Mouse (Mus musculus) CH12.LX (cell line): ENCODE data around the gene Lypd6. TPM values are rescaled to one million over a fixed set of nuclear protein-coding genes. Genes with fewer than 3 reads are reported as not detected.

Experiments
- DNase-seq: peaks from one replicate; pipeline ENCODE4 v3.0.0-alpha.2; 2013; ENCODE audit errors: extremely low read depth
- H3K27ac ChIP-seq: 2 replicates; pipeline ENCODE4 v1.5.1; 2012; ENCODE audit warnings: low read depth, mild to moderate bottlenecking, control low read depth, moderate library complexity; ENCODE audit not compliant: insufficient read depth
- H3K27me3 ChIP-seq: replicated peaks from 2 replicates; pipeline ENCODE3; 2012; ENCODE audit warnings: inconsistent platforms
- H3K36me3 ChIP-seq, 2 experiments: replicated peaks in 1 of 2; 2 replicates each; pipeline versions ENCODE3 to v1.6.1; 2012; ENCODE audit warnings: inconsistent platforms in 1 of 2, low read length in 1 of 2, mild to moderate bottlenecking in 1 of 2, mixed read lengths in 1 of 2, moderate library complexity in 1 of 2; ENCODE audit not compliant: control insufficient read depth in 1 of 2, insufficient read depth in 1 of 2
- H3K4me1 ChIP-seq, 2 experiments: 2 replicates each; pipeline ENCODE4 v1.6.1; 2012; ENCODE audit warnings: inconsistent platforms in 1 of 2, moderate library complexity in 1 of 2; ENCODE audit not compliant: insufficient read depth in 2 of 2, control insufficient read depth in 1 of 2
- H3K4me2 ChIP-seq: 2 replicates; pipeline ENCODE4 v1.6.1; 2012; ENCODE audit warnings: low read depth, mild to moderate bottlenecking, control low read depth; ENCODE audit not compliant: poor library complexity, insufficient read depth, severe bottlenecking
- H3K4me3 ChIP-seq, 3 experiments: fragments of 150-350 bp in 1 of 3; sonication (generic) in 1 of 3; replicated peaks in 1 of 3; 2 replicates each; pipeline versions ENCODE3 to v1.5.1; 2011 to 2012; ENCODE audit warnings: low read depth in 2 of 3, low read length in 2 of 3, mild to moderate bottlenecking in 2 of 3, moderate library complexity in 2 of 3, control low read depth in 1 of 3, improper control_type of control experiment in 1 of 3, inconsistent platforms in 1 of 3, mixed read lengths in 1 of 3; ENCODE audit not compliant: poor library complexity in 1 of 3
- H3K79me2 ChIP-seq: replicated peaks from 2 replicates; pipeline ENCODE4 v1.6.1; 2012; ENCODE audit warnings: mild to moderate bottlenecking, moderate library complexity; ENCODE audit not compliant: control insufficient read depth, poor library complexity, insufficient read depth, severe bottlenecking; ENCODE audit errors: extremely low read depth
- H3K9ac ChIP-seq: 2 replicates; pipeline ENCODE4 v1.6.1; 2012; ENCODE audit warnings: low read depth, mild to moderate bottlenecking, control low read depth, moderate library complexity; ENCODE audit not compliant: insufficient read depth
- H3K9me3 ChIP-seq: replicated peaks from 2 replicates; pipeline ENCODE3; 2012; ENCODE audit warnings: low read length, inconsistent platforms, mixed read lengths
- BHLHE40 ChIP-seq: IDR thresholded peaks from 2 replicates; pipeline ENCODE4 v1.6.1; 2011; ENCODE audit warnings: mild to moderate bottlenecking, low read depth, low read length, improper control_type of control experiment
- CHD1 ChIP-seq: IDR thresholded peaks from 2 replicates; pipeline ENCODE4 v1.6.1; 2012; ENCODE audit warnings: low read depth, low read length, improper control_type of control experiment, inconsistent platforms
- CTCF ChIP-seq, 2 experiments: IDR thresholded peaks in 1 of 2; conservative IDR thresholded peaks in 1 of 2; 2 replicates each; pipeline ENCODE4 v1.5.1; 2011 to 2012; ENCODE audit warnings: low read depth in 2 of 2, low read length in 2 of 2, improper control_type of control experiment in 1 of 2, inconsistent platforms in 1 of 2, mild to moderate bottlenecking in 1 of 2, moderate library complexity in 1 of 2
- E2F4 ChIP-seq: IDR thresholded peaks from 2 replicates; pipeline ENCODE4 v1.6.1; 2011; ENCODE audit warnings: low read depth, low read length, improper control_type of control experiment; ENCODE audit not compliant: insufficient replicate concordance
- ETS1 ChIP-seq: conservative IDR thresholded peaks from 2 replicates; pipeline ENCODE4 v1.6.1; 2012; ENCODE audit warnings: low read depth, mild to moderate bottlenecking, inconsistent platforms, low read length, improper control_type of control experiment, moderate library complexity
- GABPA ChIP-seq: IDR thresholded peaks from 2 replicates; pipeline ENCODE4 v1.6.1; 2012; ENCODE audit warnings: low read depth, low read length, improper control_type of control experiment, inconsistent platforms; ENCODE audit not compliant: insufficient replicate concordance
- HCFC1 ChIP-seq: IDR thresholded peaks from 2 replicates; pipeline ENCODE4 v1.6.1; 2012; ENCODE audit warnings: low read depth, mild to moderate bottlenecking, inconsistent platforms, low read length, improper control_type of control experiment
- IRF4 ChIP-seq: IDR thresholded peaks from 2 replicates; pipeline ENCODE4 v1.6.1; 2014; ENCODE audit warnings: low read depth, mild to moderate bottlenecking, inconsistent platforms, low read length, improper control_type of control experiment
- JUN ChIP-seq: IDR thresholded peaks from 2 replicates; pipeline ENCODE4 v1.6.1; 2011; ENCODE audit warnings: low read depth, mild to moderate bottlenecking, low read length, improper control_type of control experiment, moderate library complexity; ENCODE audit not compliant: insufficient read depth
- KAT2A ChIP-seq: IDR thresholded peaks from 2 replicates; pipeline ENCODE4 v1.6.1; 2012; ENCODE audit warnings: low read length, improper control_type of control experiment, inconsistent platforms; ENCODE audit not compliant: insufficient replicate concordance
- MAFK ChIP-seq: IDR thresholded peaks from 2 replicates; pipeline ENCODE4 v1.6.1; 2011; ENCODE audit warnings: low read length, improper control_type of control experiment; ENCODE audit not compliant: insufficient replicate concordance
- MAX ChIP-seq: IDR thresholded peaks from 2 replicates; pipeline ENCODE4 v1.6.1; 2011; ENCODE audit warnings: low read length, improper control_type of control experiment
- MAZ ChIP-seq: IDR thresholded peaks from 2 replicates; pipeline ENCODE4 v1.6.1; 2012; ENCODE audit warnings: low read depth, mild to moderate bottlenecking, inconsistent platforms, low read length, improper control_type of control experiment, moderate library complexity
- MEF2A ChIP-seq: IDR thresholded peaks from 2 replicates; pipeline ENCODE4 v1.6.1; 2014; ENCODE audit warnings: low read depth, mild to moderate bottlenecking, inconsistent platforms, low read length, improper control_type of control experiment, borderline replicate concordance
- MXI1 ChIP-seq: IDR thresholded peaks from 2 replicates; pipeline ENCODE4 v1.6.1; 2011; ENCODE audit warnings: mild to moderate bottlenecking, low read depth, low read length, improper control_type of control experiment
- MYC ChIP-seq: IDR thresholded peaks from 2 replicates; pipeline ENCODE4 v1.6.1; 2011; ENCODE audit warnings: low read depth, mild to moderate bottlenecking, improper control_type of control experiment, low read length
- NELFE ChIP-seq: IDR thresholded peaks from 2 replicates; pipeline ENCODE4 v1.6.1; 2011; ENCODE audit warnings: low read depth, low read length, improper control_type of control experiment
- NRF1 ChIP-seq: IDR thresholded peaks from 2 replicates; pipeline ENCODE4 v1.6.1; 2014; ENCODE audit warnings: low read depth, mild to moderate bottlenecking, inconsistent platforms, low read length, improper control_type of control experiment, moderate library complexity
- PAX5 ChIP-seq: IDR thresholded peaks from 2 replicates; pipeline ENCODE4 v1.6.1; 2012; ENCODE audit warnings: low read length, inconsistent platforms, mixed read lengths
- POLR2AphosphoS2 ChIP-seq: IDR thresholded peaks from 2 replicates; pipeline ENCODE4 v1.6.1; 2011; ENCODE audit warnings: low read depth, low read length, improper control_type of control experiment
- RCOR1 ChIP-seq: conservative IDR thresholded peaks from 2 replicates; pipeline ENCODE4 v1.6.1; 2012; ENCODE audit warnings: low read depth, mild to moderate bottlenecking, inconsistent platforms, low read length, improper control_type of control experiment
- SIN3A ChIP-seq: IDR thresholded peaks from 2 replicates; pipeline ENCODE4 v1.6.1; 2012; ENCODE audit warnings: low read length, improper control_type of control experiment, inconsistent platforms
- TBP ChIP-seq: conservative IDR thresholded peaks from 2 replicates; pipeline ENCODE4 v1.6.1; 2011; ENCODE audit warnings: low read depth, low read length, improper control_type of control experiment
- TCF12 ChIP-seq: IDR thresholded peaks from 2 replicates; pipeline ENCODE4 v1.6.1; 2014; ENCODE audit warnings: low read depth, mild to moderate bottlenecking, inconsistent platforms, low read length, improper control_type of control experiment
- USF1 ChIP-seq: IDR thresholded peaks from 2 replicates; pipeline ENCODE4 v1.6.1; 2014; ENCODE audit warnings: low read depth, mild to moderate bottlenecking, inconsistent platforms, low read length, improper control_type of control experiment
- USF2 ChIP-seq: conservative IDR thresholded peaks from 2 replicates; pipeline ENCODE4 v1.6.1; 2011; ENCODE audit warnings: low read depth, low read length, improper control_type of control experiment
- ZC3H11A ChIP-seq: IDR thresholded peaks from 2 replicates; pipeline ENCODE4 v1.6.1; 2012; ENCODE audit warnings: low read depth, mild to moderate bottlenecking, inconsistent platforms, low read length, improper control_type of control experiment
- dilution Hi-C: fragments of 300-500 bp; cut with MboI; formaldehyde crosslinking; loops from 2 replicates; pipeline ENCODE4 v1.14.3; 2020; ENCODE audit warnings: low sequenced_read_pairs; ENCODE audit not compliant: extremely low pct_unique_long_range_greater_than_20kb, extremely low pct_ligation_motif_present
- in situ Hi-C: fragments of 300-500 bp; cut with MboI; formaldehyde crosslinking; loops from 3 replicates; pipeline ENCODE4 v1.14.3; 2019; ENCODE audit warnings: low sequenced_read_pairs, low pct_ligation_motif_present, low pct_unique_long_range_greater_than_20kb, mixed read lengths
- polyA plus RNA-seq: library from polyadenylated mRNA; unstranded; fragments of >175 nt; gene quantifications from 2 replicates; pipeline ENCODE4 v1.2.1, GENCODE M21; 2012; ENCODE audit warnings: low read depth; ENCODE audit not compliant: insufficient read length
- total RNA-seq, 2 experiments: library from RNA; depleted of rRNA; stranded (reverse); fragments of 300-350 nt in 1 of 2; fragments of >200 nt in 1 of 2; gene quantifications; 2 replicates each; pipeline ENCODE4 v1.2.3; 2012 to 2014

Lypd6 gene
- total and polyA plus RNA-seq, 3 experiments, result not detected

DNA sequence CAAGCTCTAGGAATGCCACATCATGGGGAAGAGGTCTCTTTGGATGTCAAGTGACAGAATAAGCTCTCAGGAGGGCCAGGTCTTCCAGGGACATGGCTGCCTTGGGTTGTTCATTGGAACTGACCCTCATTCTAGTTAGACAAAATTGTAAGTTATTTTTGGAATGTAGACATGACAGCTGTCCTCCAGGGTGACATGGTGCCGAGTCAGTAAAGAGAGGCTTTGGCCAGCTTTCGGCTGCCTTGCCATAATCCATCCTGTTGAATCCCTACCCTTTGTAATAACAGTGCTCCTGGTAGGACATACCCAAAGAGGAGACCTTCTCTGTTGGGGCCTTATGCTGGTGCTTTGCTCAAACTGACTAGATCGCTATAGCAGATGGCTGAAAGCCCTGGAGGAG, 39.8 kb downstream of the Lypd6 start:
- dilution Hi-C loops (no loop called here), in situ Hi-C loops (no loop called here)
- no peak overlapping the region for H3K4me3 ChIP-seq

GRCm38 (mm10) chr2:50106879-50107278, 40.6 kb downstream of the Lypd6 start:
- no peak overlapping the region for H3K27ac ChIP-seq
- no peak overlapping the region for H3K4me2 ChIP-seq
- H3K79me2 ChIP-seq, result no peaks in the 10 kb centered on the region
- no peaks in the 10 kb centered on the region for H3K36me3 ChIP-seq
- in situ Hi-C loops (no loop called here), dilution Hi-C loops (no loop called here)
- H3K4me1 ChIP-seq, result peaks cover 0 to 5% of the 10 kb centered on the region in 2 experiments; a peak in 2 of 4 replicates
- H3K9ac ChIP-seq, result no peak overlapping the region
- no peaks in the 10 kb centered on the region for H3K27me3 ChIP-seq
- TF ChIP-seq TCF12 (no peak), MAZ (no peak), CTCF (conservative IDR thresholded peaks at IDR 0.05 in 1 of 2, IDR thresholded peaks at IDR 0.05 in 1 of 2; ENCODE audit: low read depth in 2 of 2, low read length in 2 of 2) (no peak), MEF2A (no peak), JUN (no peak), POLR2AphosphoS2 (no peak), IRF4 (no peak), NELFE (no peak), PAX5 (no peak), E2F4 (no peak), NRF1 (no peak), GABPA (no peak), TBP (no peak), HCFC1 (no peak), USF2 (no peak), MAFK (no peak), KAT2A (no peak), MYC (no peak), SIN3A (no peak), ETS1 (no peak)
- no peaks in the 10 kb centered on the region for H3K9me3 ChIP-seq
- H3K4me3 ChIP-seq, result no peak overlapping the region
- no peak for DNase-seq

More for the DNA sequence above, 39.8 kb downstream of the Lypd6 start:
- no peak for DNase-seq
- TF ChIP-seq CHD1, result no peak
- no peak for TF ChIP-seq MAFK
- no peak for TF ChIP-seq MXI1
- TF ChIP-seq TCF12, result no peak
- TF ChIP-seq MAX, result no peak
- TF ChIP-seq ZC3H11A, result no peak
- no peak for TF ChIP-seq GABPA
- no peak for TF ChIP-seq BHLHE40
- no peak for TF ChIP-seq JUN
- no peak for TF ChIP-seq MEF2A
- no peak for TF ChIP-seq RCOR1
- no peak for TF ChIP-seq HCFC1
- no peak for TF ChIP-seq USF1
- TF ChIP-seq CTCF (conservative IDR thresholded peaks at IDR 0.05 in 1 of 2, IDR thresholded peaks at IDR 0.05 in 1 of 2; ENCODE audit: low read depth in 2 of 2, low read length in 2 of 2), result no peak
- Histone ChIP-seq H3K79me2 (no peaks in the 10 kb centered on the region), H3K4me2 (no peak overlapping the region), H3K9ac (no peak overlapping the region), H3K27me3 (no peaks in the 10 kb centered on the region), H3K9me3 (no peaks in the 10 kb centered on the region), H3K36me3 (no peaks in the 10 kb centered on the region), H3K4me1 (no peaks in the 10 kb centered on the region), H3K27ac (no peak overlapping the region)
